Mouse (Mus musculus) brain, embryonic 14.5 days (tissue): ENCODE data around the gene St3gal5.

ENCODE experiments used
- CTCF ChIP-seq: fragments of 200-500 bp; IDR thresholded peaks from 2 replicates; pipeline ENCODE4 v1.5.1; 2012; ENCODE audit warnings: inconsistent platforms, mild to moderate bottlenecking, moderate library complexity, borderline replicate concordance; ENCODE audit not compliant: insufficient read depth, insufficient read length; ENCODE audit errors: extremely low read depth
- POLR2A ChIP-seq: fragments of 200-500 bp; IDR thresholded peaks from 2 replicates; pipeline ENCODE4 v1.6.1; 2012; ENCODE audit warnings: mild to moderate bottlenecking, inconsistent platforms, borderline replicate concordance; ENCODE audit not compliant: poor library complexity, insufficient read depth, insufficient read length, severe bottlenecking; ENCODE audit errors: extremely low read depth

- TF ChIP-seq POLR2A (no peak), CTCF (no peak)
Observed at GRCm38 (mm10) chr6:72152707-72153106, 55.3 kb downstream of the St3gal5 start.
